Comparison of ENCODE assay signal across 30 mouse cellular contexts in genomic region chr6:29500177-29500576, GRCm38 (mm10). TPM values are rescaled to one million over a fixed set of nuclear protein-coding genes. Genes with fewer than 3 reads are reported as not detected.
DNase-seq lines count a peak whose midpoint lies in the region; ATAC-seq and TF ChIP-seq lines count a peak whose summit lies in the region.
"Had no signal": no experiment of that assay in that cellular context is flagged by ENCODE, and none has a peak within 500 bp of the region (broad histone marks: within the 10 kb centered on the region; RNA-seq: fewer than 3 reads in every experiment).

No protein-coding gene starts in this region.

- no peak for ATAC-seq in liver, postnatal 0 days
- peak; percentile 55; the same call in 1 of the 2 replicates for ATAC-seq in liver, embryonic 11.5 days (replicated peaks; ENCODE audit: low FRiP score)
- ATAC-seq in liver, embryonic 13.5 days (ENCODE audit: low read depth), result peak; percentile 54
- ATAC-seq: CD4-positive, CD25-positive, alpha-beta regulatory T cell, adult 4 months; forebrain, embryonic 14.5 days; forebrain, embryonic 16.5 days; Patski had no signal

- H3K36me3 ChIP-seq in liver, postnatal 0 days (replicated peaks; ENCODE audit: insufficient read depth, low read length), result no peaks in the 10 kb centered on the region
- H3K36me3 ChIP-seq in liver, embryonic 11.5 days (ENCODE audit: control insufficient read depth, insufficient read depth, low read length), result no peaks in the 10 kb centered on the region
- H3K36me3 ChIP-seq in liver, embryonic 13.5 days, result no peaks in the 10 kb centered on the region
- H3K36me3 ChIP-seq: forebrain, embryonic 12.5 days; G1E had no signal

- no peak overlapping the region for H3K4me3 ChIP-seq in liver, postnatal 0 days (ENCODE audit: low read depth, low read length)
- no peak overlapping the region for H3K4me3 ChIP-seq in liver, embryonic 11.5 days (ENCODE audit: low read depth, low read length)
- H3K4me3 ChIP-seq in liver, embryonic 13.5 days (replicated peaks), result no peak overlapping the region
- H3K4me3 ChIP-seq: embryonic facial prominence, embryonic 13.5 days; embryonic facial prominence, embryonic 15.5 days; erythroblast, embryonic 14.5 days; forebrain, embryonic 10.5 days; forebrain, embryonic 12.5 days had no signal

- DNase-seq in liver, result peak; percentile 51
- no peak for DNase-seq in liver, postnatal 0 days
- no peak for DNase-seq in liver, embryonic 11.5 days (ENCODE audit: low spot score)
- DNase-seq in liver, embryonic 13.5 days, result no peak
- DNase-seq in cerebellum, postnatal 4 days (ENCODE audit: low spot score in 2 of 2), result no peak
- DNase-seq in T-cell, adult 2 months (ENCODE audit: low spot score), result no peak
- DNase-seq in gastrocnemius, adult 18-20 months (ENCODE audit: low spot score), result no peak
- DNase-seq: adrenal gland, adult 2 months; adrenal gland, postnatal 10 days; adrenal gland, postnatal 25 days; B cell, adult 2 months; cerebellum, adult 11-12 months; cerebellum, adult 2 months; cerebellum, adult 9-10 months; cerebellum, postnatal 10 days; cerebellum, postnatal 25 days; embryo, embryonic 11 days had no signal

- no peak for TF ChIP-seq CTCF in liver, postnatal 0 days (IDR thresholded peaks at IDR 0.05; ENCODE audit: low read depth)

- H3K4me2 ChIP-seq in liver, postnatal 0 days (ENCODE audit: low read depth, low read length), result no peak overlapping the region
- peak overlapping the region; percentile 26; the same call in 1 of the 2 replicates for H3K4me2 ChIP-seq in liver, embryonic 11.5 days
- H3K4me2 ChIP-seq in liver, embryonic 13.5 days, result no peak overlapping the region
- H3K4me2 ChIP-seq: embryonic facial prominence, embryonic 13.5 days; embryonic facial prominence, embryonic 15.5 days; forebrain, embryonic 12.5 days had no signal

- H3K27me3 ChIP-seq in liver, postnatal 0 days (ENCODE audit: insufficient read depth, low read length), result peaks cover 12% of the 10 kb centered on the region
- H3K27me3 ChIP-seq in liver, embryonic 11.5 days (replicated peaks; ENCODE audit: control insufficient read depth, insufficient read depth, low read length), result peaks cover 33% of the 10 kb centered on the region
- peaks cover 51% of the 10 kb centered on the region for H3K27me3 ChIP-seq in liver, embryonic 13.5 days

- H3K27ac ChIP-seq in liver, postnatal 0 days (ENCODE audit: low read depth), result no peak overlapping the region
- no peak overlapping the region for H3K27ac ChIP-seq in liver, embryonic 11.5 days (ENCODE audit: low read depth, low read length)
- H3K27ac ChIP-seq in liver, embryonic 13.5 days, result no peak overlapping the region
- H3K27ac ChIP-seq: embryonic facial prominence, embryonic 13.5 days; embryonic facial prominence, embryonic 15.5 days; forebrain, embryonic 10.5 days; forebrain, embryonic 12.5 days had no signal

- H3K4me1 ChIP-seq in liver, postnatal 0 days (ENCODE audit: insufficient read depth), result no peaks in the 10 kb centered on the region
- peaks cover 19% of the 10 kb centered on the region for H3K4me1 ChIP-seq in liver, embryonic 11.5 days (replicated peaks; ENCODE audit: control insufficient read depth, insufficient read depth, low read length)
- H3K4me1 ChIP-seq in liver, embryonic 13.5 days (replicated peaks), result peaks cover 15% of the 10 kb centered on the region
- H3K4me1 ChIP-seq: embryonic facial prominence, embryonic 15.5 days; forebrain, embryonic 12.5 days had no signal

- TF ChIP-seq EP300 in liver, postnatal 0 days (IDR thresholded peaks at IDR 0.05; ENCODE audit: low read depth), result no peak

- WGBS in liver, postnatal 0 days (ENCODE audit: insufficient replicate concordance), result 58% methylated on average over 7 of the region's 7 CpGs
- WGBS in liver, embryonic 11.5 days, result 48% methylated on average over 7 of the region's 7 CpGs
- 24% methylated on average over 7 of the region's 7 CpGs for WGBS in liver, embryonic 13.5 days (ENCODE audit: insufficient replicate concordance)

- H3K9me3 ChIP-seq in liver, postnatal 0 days (ENCODE audit: low read length), result no peaks in the 10 kb centered on the region
- no peaks in the 10 kb centered on the region for H3K9me3 ChIP-seq in liver, embryonic 11.5 days (ENCODE audit: control insufficient read depth, low read length)
- no peaks in the 10 kb centered on the region for H3K9me3 ChIP-seq in liver, embryonic 13.5 days (replicated peaks)
- H3K9me3 ChIP-seq: embryonic facial prominence, embryonic 13.5 days; embryonic facial prominence, embryonic 15.5 days; forebrain, embryonic 10.5 days; forebrain, embryonic 12.5 days; G1E had no signal

- no peak overlapping the region for H3K9ac ChIP-seq in liver, postnatal 0 days (replicated peaks)
- no peak overlapping the region for H3K9ac ChIP-seq in liver, embryonic 11.5 days (ENCODE audit: low read depth, low read length)
- H3K9ac ChIP-seq in liver, embryonic 13.5 days, result no peak overlapping the region
- H3K9ac ChIP-seq: embryonic facial prominence, embryonic 13.5 days; embryonic facial prominence, embryonic 15.5 days; forebrain, embryonic 12.5 days had no signal

RNA-seq across cellular contexts. Expression of gene Kcp, which starts 7.6 kb away (rescaled TPM):
- polyA plus RNA-seq in liver, postnatal 0 days (2015; fragmentation: Nextera tagmentation; extraction: Ambion mirVana), result 2.2 and 2.3 TPM in 2 replicates
- polyA plus RNA-seq in liver, embryonic 11.5 days (2014; fragmentation: Nextera tagmentation; extraction: Ambion mirVana), result 9.2 and 9.5 TPM in 2 replicates
- polyA plus RNA-seq in liver, embryonic 13.5 days (2015; fragmentation: Nextera tagmentation; extraction: Ambion mirVana), result 1.5 and 1.6 TPM in 2 replicates
- total RNA-seq in gastrocnemius, adult 18-20 months (2021), result 1 to 10 TPM; 3.9 to 6.4 TPM
- total RNA-seq: common myeloid progenitor, adult 5-6 weeks had no signal

RNA-seq across cellular contexts. Expression of gene Irf5, which starts 26.2 kb away (rescaled TPM):
- 11.8 and 12.0 TPM in 2 replicates for polyA plus RNA-seq in liver, postnatal 0 days (2015; fragmentation: Nextera tagmentation; extraction: Ambion mirVana)
- 8.2 and 9.4 TPM in 2 replicates for polyA plus RNA-seq in liver, embryonic 11.5 days (2014; fragmentation: Nextera tagmentation; extraction: Ambion mirVana)
- polyA plus RNA-seq in liver, embryonic 13.5 days (2015; fragmentation: Nextera tagmentation; extraction: Ambion mirVana), result 6.9 TPM in 2 replicates
- total RNA-seq in gastrocnemius, adult 18-20 months (2021), result 1 to 10 TPM; 2.9 to 3.9 TPM

RNA-seq across cellular contexts. Expression of gene Atp6v1fnb, which starts 28.9 kb away (rescaled TPM):
- polyA plus RNA-seq in liver, postnatal 0 days (2015; fragmentation: Nextera tagmentation; extraction: Ambion mirVana), result not detected in 2 replicates
- 0.34 and 0.55 TPM in 2 replicates for polyA plus RNA-seq in liver, embryonic 11.5 days (2014; fragmentation: Nextera tagmentation; extraction: Ambion mirVana)
- not detected in 2 replicates for polyA plus RNA-seq in liver, embryonic 13.5 days (2015; fragmentation: Nextera tagmentation; extraction: Ambion mirVana)
- under 1 TPM in 1 of 2 experiments, not detected in 1; 0.37 TPM for total RNA-seq in gastrocnemius, adult 18-20 months (2021)
- total RNA-seq: adrenal gland, postnatal 25 days; CH12.LX had no signal
- polyA plus RNA-seq: adrenal gland, adult 2 months; CD4-positive, CD25-positive, alpha-beta regulatory T cell, adult 4 months; embryonic facial prominence, embryonic 11.5 days; embryonic facial prominence, embryonic 15.5 days; erythroblast, embryonic 14.5 days; forebrain, embryonic 16.5 days; G1E; Patski had no signal

RNA-seq across cellular contexts. Expression of gene Atp6v1f, which starts 32.7 kb away (rescaled TPM):
- polyA plus RNA-seq in liver, postnatal 0 days (2015; fragmentation: Nextera tagmentation; extraction: Ambion mirVana), result 165 and 170 TPM in 2 replicates
- polyA plus RNA-seq in liver, embryonic 11.5 days (2014; fragmentation: Nextera tagmentation; extraction: Ambion mirVana), result 223 and 247 TPM in 2 replicates
- 132 and 152 TPM in 2 replicates for polyA plus RNA-seq in liver, embryonic 13.5 days (2015; fragmentation: Nextera tagmentation; extraction: Ambion mirVana)
- 100 to 1,000 TPM; 118 to 125 TPM for total RNA-seq in gastrocnemius, adult 18-20 months (2021)
